16 mouse cellular contexts compared by ENCODE assay signal in the genomic region with DNA sequence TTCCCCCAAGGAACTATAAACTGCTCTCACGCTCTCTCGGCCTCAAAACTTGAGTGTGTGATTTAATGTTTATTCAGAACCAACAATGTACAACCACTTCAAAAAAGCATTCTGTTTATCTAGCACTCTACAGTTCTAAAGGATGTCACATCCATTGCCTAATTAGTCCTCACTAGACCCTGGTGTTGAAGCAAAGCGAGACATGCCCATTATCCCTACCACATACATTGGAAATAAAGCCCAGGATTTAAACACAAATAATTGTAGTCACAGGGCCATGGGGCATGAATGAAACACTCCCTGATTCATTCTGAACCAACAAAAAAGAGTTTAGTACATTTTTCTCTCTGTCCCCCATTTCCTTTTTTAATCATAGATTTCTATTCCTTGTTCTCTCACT.
DNase-seq lines count a peak whose midpoint lies in the region; ATAC-seq lines count a peak whose summit lies in the region.
"Had no signal": no experiment of that assay in that cellular context is flagged by ENCODE, and none has a peak within 500 bp of the region (broad histone marks: within the 10 kb centered on the region; RNA-seq: fewer than 3 reads in every experiment).

No protein-coding gene starts in this region.

- H3K27me3 ChIP-seq in forebrain, embryonic 10.5 days (ENCODE audit: poor library complexity, severe bottlenecking): no peaks in the 10 kb centered on the region
- H3K27me3 ChIP-seq in forebrain, embryonic 16.5 days (replicated peaks; ENCODE audit: control insufficient read depth, insufficient read depth, low read length): no peaks in the 10 kb centered on the region
- H3K27me3 ChIP-seq in forebrain, embryonic 11.5 days (ENCODE audit: control insufficient read depth, insufficient read depth, low read length): no peaks in the 10 kb centered on the region
- no peaks in the 10 kb centered on the region for H3K27me3 ChIP-seq in hindbrain, embryonic 14.5 days (ENCODE audit: control insufficient read depth, insufficient read depth, low read length)
- H3K27me3 ChIP-seq in neural tube, embryonic 14.5 days (ENCODE audit: control insufficient read depth, insufficient read depth, low read length): no peaks in the 10 kb centered on the region
- H3K27me3 ChIP-seq in heart, embryonic 12.5 days (replicated peaks): no peaks in the 10 kb centered on the region
- H3K27me3 ChIP-seq: embryonic facial prominence, embryonic 13.5 days had no signal

- DNase-seq in forebrain, embryonic 10.5 days (ENCODE audit: extremely low spot score, low spot score): no peak
- DNase-seq in forebrain, embryonic 11.5 days (ENCODE audit: low spot score): no peak
- no peak for DNase-seq in hindbrain, embryonic 14.5 days (ENCODE audit: low spot score)
- DNase-seq in right cerebral cortex, postnatal 25 days: no peak
- no peak for DNase-seq in heart, postnatal 4 days
- DNase-seq: adrenal gland, adult 8-10 months; heart, postnatal 36 days; kidney, postnatal 10 days; lung, postnatal 14 days had no signal

- no peak overlapping the region for H3K4me2 ChIP-seq in forebrain, embryonic 16.5 days (ENCODE audit: low read length)
- no peak overlapping the region for H3K4me2 ChIP-seq in forebrain, embryonic 11.5 days (ENCODE audit: low read depth, low read length, severe bottlenecking)
- H3K4me2 ChIP-seq in hindbrain, embryonic 14.5 days (replicated peaks): no peak overlapping the region
- H3K4me2 ChIP-seq in neural tube, embryonic 14.5 days (ENCODE audit: low read depth, low read length): no peak overlapping the region
- no peak overlapping the region for H3K4me2 ChIP-seq in heart, embryonic 12.5 days
- H3K4me2 ChIP-seq: embryonic facial prominence, embryonic 13.5 days had no signal

- H3K9ac ChIP-seq in forebrain, embryonic 16.5 days (replicated peaks; ENCODE audit: low read depth, low read length): no peak overlapping the region
- H3K9ac ChIP-seq in forebrain, embryonic 11.5 days (ENCODE audit: low read length): no peak overlapping the region
- no peak overlapping the region for H3K9ac ChIP-seq in hindbrain, embryonic 14.5 days
- no peak overlapping the region for H3K9ac ChIP-seq in neural tube, embryonic 14.5 days (replicated peaks; ENCODE audit: low read depth, low read length)
- no peak overlapping the region for H3K9ac ChIP-seq in heart, embryonic 12.5 days
- H3K9ac ChIP-seq: embryonic facial prominence, embryonic 13.5 days had no signal

- peaks cover 33% of the 10 kb centered on the region for H3K4me1 ChIP-seq in forebrain, embryonic 10.5 days
- peaks cover 5% of the 10 kb centered on the region; the same call in 1 of the 2 replicates for H3K4me1 ChIP-seq in forebrain, embryonic 16.5 days (replicated peaks; ENCODE audit: control insufficient read depth, insufficient read depth, low read length)
- no peaks in the 10 kb centered on the region; the same call in 1 of the 2 replicates for H3K4me1 ChIP-seq in forebrain, embryonic 11.5 days (replicated peaks; ENCODE audit: control insufficient read depth, insufficient read depth, low read length)
- H3K4me1 ChIP-seq in hindbrain, embryonic 14.5 days (replicated peaks; ENCODE audit: control insufficient read depth, insufficient read depth, low read length): peaks cover 22% of the 10 kb centered on the region
- H3K4me1 ChIP-seq in neural tube, embryonic 14.5 days (ENCODE audit: control insufficient read depth, insufficient read depth, low read length): peaks cover 12% of the 10 kb centered on the region
- H3K4me1 ChIP-seq in heart, embryonic 12.5 days (replicated peaks): no peaks in the 10 kb centered on the region
- H3K4me1 ChIP-seq: heart, embryonic 10.5 days had no signal

- 64% methylated on average over 3 of the region's 3 CpGs for WGBS in forebrain, embryonic 10.5 days
- 33% methylated on average over 3 of the region's 3 CpGs for WGBS in forebrain, embryonic 16.5 days
- 39% methylated on average over 3 of the region's 3 CpGs for WGBS in forebrain, embryonic 11.5 days
- 76% methylated on average over 3 of the region's 3 CpGs for WGBS in hindbrain, embryonic 14.5 days
- 32% methylated on average over 3 of the region's 3 CpGs for WGBS in neural tube, embryonic 14.5 days
- 82% methylated on average over 3 of the region's 3 CpGs for WGBS in heart, embryonic 12.5 days

- H3K4me3 ChIP-seq in forebrain, embryonic 10.5 days: no peak overlapping the region
- no peak overlapping the region for H3K4me3 ChIP-seq in forebrain, embryonic 16.5 days (replicated peaks; ENCODE audit: low read length)
- H3K4me3 ChIP-seq in forebrain, embryonic 11.5 days (ENCODE audit: low read depth, low read length): no peak overlapping the region
- no peak overlapping the region for H3K4me3 ChIP-seq in hindbrain, embryonic 14.5 days (replicated peaks; ENCODE audit: low read length)
- no peak overlapping the region for H3K4me3 ChIP-seq in neural tube, embryonic 14.5 days (ENCODE audit: low read depth, low read length)
- no peak overlapping the region for H3K4me3 ChIP-seq in heart, embryonic 12.5 days
- H3K4me3 ChIP-seq: embryonic facial prominence, embryonic 13.5 days; heart, embryonic 10.5 days had no signal

- no peaks in the 10 kb centered on the region for H3K36me3 ChIP-seq in forebrain, embryonic 10.5 days (replicated peaks)
- H3K36me3 ChIP-seq in forebrain, embryonic 16.5 days (ENCODE audit: control insufficient read depth, insufficient read depth): no peaks in the 10 kb centered on the region
- no peaks in the 10 kb centered on the region for H3K36me3 ChIP-seq in forebrain, embryonic 11.5 days (ENCODE audit: control insufficient read depth, insufficient read depth, low read length)
- H3K36me3 ChIP-seq in hindbrain, embryonic 14.5 days (replicated peaks; ENCODE audit: control insufficient read depth, insufficient read depth): no peaks in the 10 kb centered on the region
- no peaks in the 10 kb centered on the region for H3K36me3 ChIP-seq in neural tube, embryonic 14.5 days (ENCODE audit: control insufficient read depth, insufficient read depth, low read length)
- no peaks in the 10 kb centered on the region for H3K36me3 ChIP-seq in heart, embryonic 12.5 days
- H3K36me3 ChIP-seq: embryonic facial prominence, embryonic 13.5 days; heart, embryonic 10.5 days had no signal

- H3K9me3 ChIP-seq in forebrain, embryonic 10.5 days: no peaks in the 10 kb centered on the region
- H3K9me3 ChIP-seq in forebrain, embryonic 16.5 days (ENCODE audit: control insufficient read depth, low read length): no peaks in the 10 kb centered on the region
- H3K9me3 ChIP-seq in forebrain, embryonic 11.5 days (ENCODE audit: control insufficient read depth, low read length): no peaks in the 10 kb centered on the region
- no peaks in the 10 kb centered on the region for H3K9me3 ChIP-seq in hindbrain, embryonic 14.5 days (ENCODE audit: control insufficient read depth, low read length)
- H3K9me3 ChIP-seq in neural tube, embryonic 14.5 days (ENCODE audit: control insufficient read depth, low read length): no peaks in the 10 kb centered on the region
- no peaks in the 10 kb centered on the region for H3K9me3 ChIP-seq in heart, embryonic 12.5 days (replicated peaks)
- H3K9me3 ChIP-seq: embryonic facial prominence, embryonic 13.5 days; heart, embryonic 10.5 days had no signal

- peak overlapping the region; percentile 82 for H3K27ac ChIP-seq in forebrain, embryonic 10.5 days
- no peak overlapping the region for H3K27ac ChIP-seq in forebrain, embryonic 16.5 days (ENCODE audit: low read length)
- peak overlapping the region; percentile 83 for H3K27ac ChIP-seq in forebrain, embryonic 11.5 days (ENCODE audit: low read depth, low read length)
- peak overlapping the region; percentile 78 for H3K27ac ChIP-seq in hindbrain, embryonic 14.5 days
- peak overlapping the region; percentile 35; the same call in 1 of the 2 replicates for H3K27ac ChIP-seq in neural tube, embryonic 14.5 days (ENCODE audit: low read depth, low read length)
- H3K27ac ChIP-seq in heart, embryonic 12.5 days (ENCODE audit: poor library complexity, severe bottlenecking): no peak overlapping the region
- H3K27ac ChIP-seq: embryonic facial prominence, embryonic 13.5 days; heart, embryonic 10.5 days; stomach, postnatal 0 days had no signal

- no peak for ATAC-seq in forebrain, embryonic 16.5 days
- peak; percentile 60 for ATAC-seq in forebrain, embryonic 11.5 days (replicated peaks; ENCODE audit: low FRiP score)
- ATAC-seq in hindbrain, embryonic 14.5 days (ENCODE audit: low FRiP score): no peak
- no peak for ATAC-seq in neural tube, embryonic 14.5 days (ENCODE audit: low read depth)
- ATAC-seq in heart, embryonic 12.5 days (ENCODE audit: insufficient number of reproducible peaks, low FRiP score): no peak
- ATAC-seq: intestine, postnatal 0 days had no signal

Comparison
In these comparisons a context has a peak if more than half of its experiments do, and no peak if none do; other contexts are left out.
1. H3K27ac ChIP-seq: peak in forebrain, embryonic 10.5 days (single experiment), forebrain, embryonic 11.5 days (single experiment), hindbrain, embryonic 14.5 days (single experiment) and neural tube, embryonic 14.5 days (single experiment); none in forebrain, embryonic 16.5 days (single experiment) and heart, embryonic 12.5 days (single experiment).